Mouse (Mus musculus) midbrain, embryonic 15.5 days (tissue): ENCODE data around the gene Cisd1. TPM values are rescaled to one million over a fixed set of nuclear protein-coding genes. Genes with fewer than 3 reads are reported as not detected.
"Not testable (repeated sequence)": the region's sequence is repeated elsewhere in the genome, so short reads cannot be mapped to it uniquely, and the experiment has no call there.

Source experiments
- ATAC-seq: fragments of 200-750 bp; cut with Nextera tagmentation; replicated peaks from 2 replicates; pipeline ENCODE4 v1.8.0; 2017; ENCODE audit warnings: moderate TSS enrichment
- H3K27ac ChIP-seq: fragments of 300-500 bp; sonication (generic); 2 replicates; pipeline ENCODE4 v1.5.1; 2015; ENCODE audit warnings: mild to moderate bottlenecking, inconsistent platforms
- H3K27me3 ChIP-seq: fragments of 300-500 bp; sonication (generic); replicated peaks from 2 replicates; pipeline ENCODE4 v1.6.1; 2015; ENCODE audit warnings: inconsistent platforms
- H3K36me3 ChIP-seq: fragments of 300-500 bp; sonication (generic); replicated peaks from 2 replicates; pipeline ENCODE4 v1.6.1; 2015; ENCODE audit warnings: inconsistent platforms
- H3K4me1 ChIP-seq: fragments of 300-500 bp; sonication (generic); 2 replicates; pipeline ENCODE4 v1.6.1; 2015; ENCODE audit warnings: inconsistent platforms
- H3K4me2 ChIP-seq: fragments of 300-500 bp; sonication (generic); 2 replicates; pipeline ENCODE4 v1.6.1; 2015; ENCODE audit warnings: inconsistent platforms, mild to moderate bottlenecking, moderate library complexity
- H3K4me3 ChIP-seq: fragments of 300-500 bp; sonication (generic); 2 replicates; pipeline ENCODE4 v1.5.1; 2015; ENCODE audit warnings: mild to moderate bottlenecking, inconsistent platforms
- H3K9ac ChIP-seq: fragments of 300-500 bp; sonication (generic); 2 replicates; pipeline ENCODE4 v1.6.1; 2015; ENCODE audit warnings: mild to moderate bottlenecking, inconsistent platforms
- H3K9me3 ChIP-seq: fragments of 300-500 bp; sonication (generic); 2 replicates; pipeline ENCODE4 v1.6.1; 2016; ENCODE audit warnings: inconsistent platforms
- WGBS: fragments of 180-500 bp; shearing (Covaris S2); methylation state at CpG from one replicate; pipeline ENCODE4 v1.1.7; 2015; ENCODE audit warnings: mixed read lengths; 5-methylcytosine and 5-hydroxymethylcytosine counted together
- polyA plus RNA-seq: library from polyadenylated mRNA; unstranded; fragments of >200 nt; fragmentation: Nextera tagmentation; extraction: Ambion mirVana; gene quantifications from 2 replicates; pipeline ENCODE4 v1.2.1, GENCODE M21; 2015

The Cisd1 gene
- 257 and 277 TPM in 2 replicates for polyA plus RNA-seq

GRCm38 (mm10) chr10:71344579-71345143, at the start of gene Cisd1:
Cisd1 (minus strand) TSS chr10:71344954.
- Histone ChIP-seq H3K9me3 (no peaks in the 10 kb centered on the region), H3K36me3 (no peaks in the 10 kb centered on the region), H3K9ac (peak within 1 kb of the TSS; percentile 99), H3K4me2 (peak within 1 kb of the TSS; percentile 68), H3K27ac (peak within 1 kb of the TSS; percentile 82), H3K27me3 (no peaks in the 10 kb centered on the region), H3K4me1 (peaks cover 56% of the 10 kb centered on the region), H3K4me3 (peak within 1 kb of the TSS; percentile 99)
- 0% methylated on average over 60 of the region's 60 CpGs for WGBS
- peak; percentile 80 for ATAC-seq

DNA sequence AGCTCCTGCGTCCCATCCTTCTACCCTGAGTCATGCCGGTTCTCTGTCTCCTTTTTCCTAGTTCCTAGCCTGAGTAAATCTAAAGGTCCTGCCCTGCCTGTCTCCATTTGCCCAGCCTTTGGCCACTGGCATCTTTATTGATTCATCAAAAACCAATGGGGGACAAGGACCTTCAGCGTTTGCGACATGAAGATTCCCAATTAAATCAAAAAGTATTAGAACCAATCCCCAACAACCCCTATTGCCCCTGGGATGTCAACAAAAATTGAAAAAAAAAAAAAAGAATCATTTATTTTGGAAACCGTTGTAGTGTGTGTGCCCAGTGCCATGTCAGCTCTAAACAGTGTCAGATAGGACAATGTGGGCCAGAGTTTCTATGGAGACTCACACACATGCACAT, 44.6 kb upstream of the Cisd1 start:
- no peak overlapping the region for H3K27ac ChIP-seq
- no peak for ATAC-seq

DNA sequence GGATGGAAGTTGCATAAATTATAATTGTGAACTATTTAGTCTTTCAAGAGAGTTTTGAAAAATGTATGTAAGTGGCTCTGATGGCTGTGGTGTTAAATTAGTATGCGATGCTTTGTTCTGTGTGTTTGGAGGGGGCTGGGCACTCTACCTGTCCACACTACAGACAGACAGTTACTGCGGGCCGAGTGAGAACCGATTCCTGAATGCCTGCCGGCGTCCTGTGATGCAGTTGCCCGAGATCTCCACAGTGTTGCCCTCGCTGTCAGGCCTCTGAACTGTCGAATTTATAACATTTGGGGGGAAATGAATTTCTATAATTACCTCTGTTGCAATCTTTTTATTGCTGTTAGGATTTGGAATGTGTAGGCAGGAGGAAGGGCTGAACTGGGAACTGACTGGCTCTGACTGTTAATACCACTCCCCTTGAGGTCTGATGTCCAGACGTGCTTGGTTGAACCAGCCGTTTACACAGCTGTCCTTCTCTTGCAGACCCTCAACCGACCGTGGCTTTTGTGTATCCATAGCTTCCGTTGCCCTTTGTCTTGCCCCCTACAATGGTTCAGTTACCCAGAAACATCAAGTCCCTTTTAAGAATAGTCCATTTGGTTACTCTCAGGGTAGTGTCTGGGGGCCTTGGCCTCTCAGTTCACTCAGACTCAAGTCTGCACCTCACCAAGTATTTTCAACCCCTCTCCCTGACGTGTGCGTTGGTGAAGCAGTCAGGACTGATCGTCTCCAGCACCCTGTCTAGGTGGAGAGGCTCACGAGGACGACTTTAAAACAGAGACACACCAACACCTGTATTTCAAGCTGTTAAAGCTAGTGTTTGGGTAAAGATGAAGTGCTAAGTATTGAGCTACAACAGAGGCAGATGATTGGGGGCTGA, 39.6 kb upstream of the Cisd1 start:
- Histone ChIP-seq H3K4me1 (no peaks in the 10 kb centered on the region), H3K4me2 (no peak overlapping the region), H3K36me3 (0 out of 2 replicates have a peak, but pooled peaks cover 8% of the 10 kb centered on the region), H3K9me3 (no peaks in the 10 kb centered on the region), H3K27ac (no peak overlapping the region), H3K27me3 (no peaks in the 10 kb centered on the region), H3K4me3 (no peak overlapping the region), H3K9ac (no peak overlapping the region)
- 65% methylated on average over 19 of the region's 19 CpGs for WGBS
- no peak for ATAC-seq

More for the DNA sequence above, 44.6 kb upstream of the Cisd1 start:
- 88% methylated on average over 5 of the region's 5 CpGs for WGBS
- no peaks in the 10 kb centered on the region for H3K9me3 ChIP-seq
- no peak overlapping the region for H3K4me2 ChIP-seq
- no peaks in the 10 kb centered on the region for H3K36me3 ChIP-seq
- H3K4me3 ChIP-seq, result no peak overlapping the region
- no peak overlapping the region for H3K9ac ChIP-seq
- H3K4me1 ChIP-seq, result no peaks in the 10 kb centered on the region
- H3K27me3 ChIP-seq, result no peaks in the 10 kb centered on the region

DNA sequence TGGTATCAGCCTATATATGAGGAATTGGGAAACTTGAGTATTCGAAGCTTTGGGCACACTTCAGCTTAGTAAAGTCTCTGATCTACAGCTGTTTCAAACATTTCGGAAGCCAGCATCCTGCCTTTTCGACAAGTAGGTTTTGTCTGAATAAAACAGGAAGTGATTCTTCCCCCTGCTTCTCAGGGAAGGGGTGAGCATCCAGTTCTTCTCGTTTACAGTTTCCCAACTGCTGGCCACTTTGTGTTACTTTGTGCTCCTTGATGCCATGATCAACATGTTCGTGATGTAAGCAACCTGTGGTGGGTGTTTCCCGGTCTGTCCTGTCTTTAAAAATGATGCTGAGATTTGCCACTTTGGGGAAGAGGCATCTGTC, 38.8 kb upstream of the Cisd1 start:
- H3K36me3 ChIP-seq, H3K4me1 ChIP-seq, H3K4me3 ChIP-seq, H3K9me3 ChIP-seq, H3K27ac ChIP-seq, ATAC-seq, H3K9ac ChIP-seq, H3K4me2 ChIP-seq, H3K27me3 ChIP-seq: not testable (repeated sequence)
- 93% methylated on average over 6 of the region's 6 CpGs for WGBS

GRCm38 (mm10) chr10:71382858-71383551, 38.3 kb upstream of the Cisd1 start:
- no peak overlapping the region for H3K27ac ChIP-seq
- WGBS, result 83% methylated on average over 8 of the region's 8 CpGs
- H3K9me3 ChIP-seq, result no peaks in the 10 kb centered on the region
- H3K27me3 ChIP-seq, result no peaks in the 10 kb centered on the region
- ATAC-seq, result no peak
- no peaks in the 10 kb centered on the region for H3K4me1 ChIP-seq
- no peak overlapping the region for H3K4me2 ChIP-seq
- no peak overlapping the region for H3K4me3 ChIP-seq
- H3K9ac ChIP-seq, result no peak overlapping the region
- H3K36me3 ChIP-seq, result 0 out of 2 replicates have a peak, but pooled peaks cover 8% of the 10 kb centered on the region

DNA sequence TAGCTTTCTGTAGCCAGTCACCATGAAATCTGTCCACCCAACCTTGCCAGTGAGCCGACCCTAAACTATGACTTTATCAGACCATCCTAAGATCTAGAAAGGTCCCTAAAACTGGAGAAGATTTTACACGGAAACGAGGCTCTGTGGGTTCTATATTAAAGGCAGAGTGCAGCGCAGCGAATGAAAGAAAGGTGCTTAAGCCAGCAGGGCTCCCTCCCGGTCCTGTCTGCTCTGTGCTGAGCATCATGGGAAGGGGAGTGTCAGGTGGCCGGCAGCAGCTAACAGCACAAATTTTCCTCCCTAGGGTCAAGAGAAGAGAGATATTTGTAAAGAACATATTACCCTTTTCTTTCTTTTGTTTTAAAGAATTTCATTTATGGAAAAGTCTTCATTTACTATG, 37.4 kb upstream of the Cisd1 start:
- 78% methylated on average over 7 of the region's 7 CpGs for WGBS

GRCm38 (mm10) chr10:71381471-71382033, 36.8 kb upstream of the Cisd1 start:
- H3K9me3 ChIP-seq, result no peaks in the 10 kb centered on the region
- peaks cover 13% of the 10 kb centered on the region; the same call in 1 of the 2 replicates for H3K36me3 ChIP-seq
- 90% methylated on average over 29 of the region's 29 CpGs for WGBS
- no peaks in the 10 kb centered on the region for H3K27me3 ChIP-seq
- no peak overlapping the region for H3K4me3 ChIP-seq
- no peak overlapping the region for H3K27ac ChIP-seq
- no peaks in the 10 kb centered on the region for H3K4me1 ChIP-seq
- no peak overlapping the region for H3K4me2 ChIP-seq
- no peak for ATAC-seq
- H3K9ac ChIP-seq, result no peak overlapping the region

More for the DNA sequence above, 37.4 kb upstream of the Cisd1 start:
- no peak overlapping the region for H3K27ac ChIP-seq
- H3K9me3 ChIP-seq, result no peaks in the 10 kb centered on the region
- no peak overlapping the region for H3K9ac ChIP-seq
- no peaks in the 10 kb centered on the region for H3K4me1 ChIP-seq
- H3K4me3 ChIP-seq, result no peak overlapping the region
- ATAC-seq, result no peak
- H3K36me3 ChIP-seq, result 0 out of 2 replicates have a peak, but pooled peaks cover 9% of the 10 kb centered on the region
- no peaks in the 10 kb centered on the region for H3K27me3 ChIP-seq
- H3K4me2 ChIP-seq, result no peak overlapping the region

DNA sequence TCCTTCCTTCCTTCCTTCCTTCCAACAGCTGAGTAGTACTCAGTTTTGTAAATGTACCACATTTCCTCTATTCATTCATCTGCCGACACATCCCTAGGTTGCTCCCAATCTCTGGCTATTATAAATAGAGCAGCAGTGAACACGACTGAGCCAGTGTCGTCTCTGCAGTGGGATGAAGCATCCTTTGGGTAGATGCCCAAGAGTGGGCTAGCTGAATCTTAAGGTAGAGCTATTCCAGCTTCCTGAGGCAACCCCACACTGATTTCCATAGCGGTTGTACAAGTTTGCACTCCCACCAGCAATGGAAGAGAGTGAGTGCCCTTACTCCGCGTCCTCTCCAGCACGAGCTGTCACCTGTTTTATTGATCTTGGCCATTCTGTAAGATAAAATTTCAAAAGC, 35.7 kb upstream of the Cisd1 start:
- no peak for ATAC-seq
- Histone ChIP-seq H3K4me3 (no peak overlapping the region), H3K4me2 (no peak overlapping the region), H3K27ac (no peak overlapping the region), H3K9ac (no peak overlapping the region), H3K9me3 (no peaks in the 10 kb centered on the region), H3K4me1 (no peaks in the 10 kb centered on the region), H3K36me3 (peaks cover 13% of the 10 kb centered on the region; the same call in 1 of the 2 replicates), H3K27me3 (no peaks in the 10 kb centered on the region)
- 95% methylated on average over 7 of the region's 7 CpGs for WGBS

DNA sequence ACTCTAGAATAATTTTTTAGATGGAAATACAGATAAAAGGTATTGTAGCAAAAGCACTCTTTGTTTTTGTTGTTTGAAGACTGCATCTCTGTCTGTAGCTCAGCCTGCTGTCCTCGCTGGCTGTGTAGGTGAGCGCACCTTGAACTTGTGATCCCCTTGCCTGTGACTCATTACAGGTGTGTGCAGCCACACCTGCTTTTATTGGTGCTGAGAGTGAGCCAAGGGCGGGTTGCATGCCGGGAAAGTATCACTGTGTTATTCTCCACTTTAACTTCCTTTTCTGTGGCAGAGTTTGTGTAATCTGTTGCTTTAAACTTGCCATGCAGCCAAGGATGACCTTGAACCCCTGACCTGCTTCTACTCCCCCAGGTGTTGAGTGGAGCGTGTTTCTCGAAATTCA, 31.3 kb upstream of the Cisd1 start:
- no peak overlapping the region for H3K9ac ChIP-seq
- no peak overlapping the region for H3K27ac ChIP-seq
- 96% methylated on average over 6 of the region's 6 CpGs for WGBS
- H3K4me3 ChIP-seq, result no peak overlapping the region
- no peak overlapping the region for H3K4me2 ChIP-seq
- no peak for ATAC-seq
- no peaks in the 10 kb centered on the region for H3K27me3 ChIP-seq
- H3K36me3 ChIP-seq, result peaks cover 17% of the 10 kb centered on the region; the same call in 1 of the 2 replicates
- no peaks in the 10 kb centered on the region for H3K9me3 ChIP-seq
- H3K4me1 ChIP-seq, result no peaks in the 10 kb centered on the region

DNA sequence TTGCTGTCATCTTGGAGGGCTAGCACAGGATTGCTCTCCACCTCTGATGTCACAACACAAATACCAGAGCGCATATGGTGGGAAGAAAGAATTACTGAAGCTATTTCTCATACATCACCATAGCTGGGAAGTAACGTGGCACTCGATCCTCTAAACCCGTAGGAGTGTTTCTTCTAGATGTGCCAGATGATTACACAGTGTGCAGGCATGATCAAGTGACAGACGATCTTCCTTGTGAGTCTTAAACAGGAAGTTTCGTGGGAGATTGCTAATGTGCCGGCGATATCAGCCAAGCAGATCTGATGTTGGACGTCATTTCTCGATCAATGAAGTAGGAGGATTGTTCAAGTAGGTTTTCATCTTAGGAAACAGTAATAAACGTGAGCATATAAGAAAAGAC, 29.0 kb upstream of the Cisd1 start:
- no peaks in the 10 kb centered on the region for H3K27me3 ChIP-seq
- H3K36me3 ChIP-seq, result peaks cover 13% of the 10 kb centered on the region; the same call in 1 of the 2 replicates
- no peak for ATAC-seq
- H3K4me3 ChIP-seq, result no peak overlapping the region
- H3K4me1 ChIP-seq, result no peaks in the 10 kb centered on the region
- H3K27ac ChIP-seq, result no peak overlapping the region
- WGBS, result 92% methylated on average over 11 of the region's 11 CpGs
- H3K4me2 ChIP-seq, result no peak overlapping the region
- no peaks in the 10 kb centered on the region for H3K9me3 ChIP-seq
- no peak overlapping the region for H3K9ac ChIP-seq

DNA sequence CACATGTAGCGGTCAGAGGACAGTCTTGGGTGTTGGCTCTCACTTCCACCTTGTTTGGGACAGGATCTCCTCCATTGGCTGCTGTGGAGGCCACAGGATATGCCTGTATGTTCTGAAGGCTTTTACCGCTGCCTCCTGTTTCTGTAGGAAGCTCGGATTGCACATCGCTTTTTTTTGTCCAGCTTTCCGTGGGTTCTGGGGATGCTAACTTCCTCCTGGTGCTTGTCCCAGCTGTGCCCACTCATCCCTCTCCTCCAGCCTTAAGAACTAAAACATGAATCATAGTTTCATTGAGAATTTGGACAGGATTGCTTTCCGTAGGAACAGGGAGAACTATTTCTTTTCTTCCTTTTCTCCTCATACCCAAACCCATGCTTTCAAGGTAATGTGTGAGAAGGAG, 27.1 kb upstream of the Cisd1 start:
- Histone ChIP-seq H3K4me3 (no peak overlapping the region), H3K27ac (no peak overlapping the region), H3K4me2 (no peak overlapping the region), H3K9ac (no peak overlapping the region), H3K9me3 (no peaks in the 10 kb centered on the region), H3K36me3 (peaks cover 10% of the 10 kb centered on the region; the same call in 1 of the 2 replicates), H3K27me3 (no peaks in the 10 kb centered on the region), H3K4me1 (no peaks in the 10 kb centered on the region)
- ATAC-seq, result no peak
- WGBS, result 87% methylated on average over 6 of the region's 6 CpGs

GRCm38 (mm10) chr10:71369466-71369865, 24.7 kb upstream of the Cisd1 start:
- 93% methylated on average over 3 of the region's 3 CpGs for WGBS
- no peaks in the 10 kb centered on the region for H3K9me3 ChIP-seq
- H3K4me1 ChIP-seq, result no peaks in the 10 kb centered on the region
- no peak overlapping the region for H3K27ac ChIP-seq
- peaks cover 8% of the 10 kb centered on the region; the same call in 1 of the 2 replicates for H3K36me3 ChIP-seq
- no peaks in the 10 kb centered on the region for H3K27me3 ChIP-seq
- H3K4me2 ChIP-seq, result no peak overlapping the region
- no peak overlapping the region for H3K4me3 ChIP-seq
- no peak overlapping the region for H3K9ac ChIP-seq
- no peak for ATAC-seq
